Mouse (Mus musculus) R1 (cell line): ENCODE data around the gene Cdkl4.
"Not testable (repeated sequence)": the region's sequence is repeated elsewhere in the genome, so short reads cannot be mapped to it uniquely, and the experiment has no call there.

Experiments used
- DNase-seq: peaks from one replicate; pipeline ENCODE4 v3.0.0-alpha.2; 2018; ENCODE audit warnings: low read depth, low spot score

Cdkl4 gene

DNA sequence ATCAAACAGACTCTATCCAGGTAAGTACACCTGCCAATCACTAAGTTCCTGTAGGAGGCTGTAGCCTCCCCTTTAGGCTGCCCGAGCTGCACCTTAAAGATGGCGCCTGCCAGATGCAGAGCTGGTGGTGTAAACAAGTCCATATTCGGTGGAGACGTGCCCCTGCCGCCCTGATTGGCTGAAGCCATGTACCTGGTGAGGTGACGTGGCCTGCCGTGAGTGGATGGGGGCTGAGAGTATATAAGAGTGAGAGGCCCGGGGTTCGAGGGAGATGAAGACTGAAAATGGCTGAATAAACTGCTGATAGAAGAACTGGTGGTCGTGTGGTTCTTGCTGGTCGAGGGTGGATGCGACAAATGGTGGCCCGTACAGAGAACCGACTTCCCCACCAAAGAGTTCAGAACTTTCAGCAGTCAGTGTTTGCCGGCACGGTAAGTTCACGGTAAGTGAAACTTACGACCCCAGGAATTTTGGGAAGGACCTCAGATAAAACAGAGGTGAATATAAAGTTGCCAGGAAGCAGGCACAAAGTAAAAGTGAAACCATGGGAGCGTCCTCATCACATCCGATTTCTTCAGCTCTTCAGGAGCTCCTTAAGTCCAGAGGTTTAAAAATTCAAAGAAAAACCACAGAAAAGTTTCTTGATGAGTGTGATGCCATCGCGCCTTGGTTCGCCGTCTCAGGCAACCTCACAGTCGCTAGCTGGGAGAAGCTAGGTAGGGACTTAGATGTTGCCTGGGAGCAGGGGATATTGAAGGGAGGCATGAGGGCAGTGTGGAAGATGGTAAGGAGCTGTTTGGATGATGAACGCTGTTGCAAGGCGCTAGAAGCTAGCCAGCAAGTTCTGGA is 13.6 kb downstream of the Cdkl4 start:
- DNase-seq = peak; percentile 68

DNA sequence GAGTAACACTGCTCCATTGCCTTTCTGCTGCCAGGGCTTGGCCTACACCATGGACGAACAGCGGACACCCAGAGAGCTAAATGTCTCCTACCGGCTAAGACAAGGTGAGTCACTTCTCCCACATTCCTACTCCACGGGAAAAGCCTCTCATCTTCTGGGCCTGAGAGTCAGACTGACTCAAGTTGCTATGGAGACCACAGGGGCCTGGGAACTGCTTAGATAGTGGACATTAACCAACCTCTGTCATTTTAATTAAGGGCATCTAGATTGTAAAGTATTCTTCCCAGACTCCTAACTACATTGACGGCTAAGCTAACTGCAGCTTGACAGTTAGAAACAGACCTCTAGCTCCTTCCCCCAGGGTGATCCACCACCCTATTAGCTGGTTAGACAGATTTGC is 14.8 kb downstream of the Cdkl4 start:
- peak; percentile 91 for DNase-seq

DNA sequence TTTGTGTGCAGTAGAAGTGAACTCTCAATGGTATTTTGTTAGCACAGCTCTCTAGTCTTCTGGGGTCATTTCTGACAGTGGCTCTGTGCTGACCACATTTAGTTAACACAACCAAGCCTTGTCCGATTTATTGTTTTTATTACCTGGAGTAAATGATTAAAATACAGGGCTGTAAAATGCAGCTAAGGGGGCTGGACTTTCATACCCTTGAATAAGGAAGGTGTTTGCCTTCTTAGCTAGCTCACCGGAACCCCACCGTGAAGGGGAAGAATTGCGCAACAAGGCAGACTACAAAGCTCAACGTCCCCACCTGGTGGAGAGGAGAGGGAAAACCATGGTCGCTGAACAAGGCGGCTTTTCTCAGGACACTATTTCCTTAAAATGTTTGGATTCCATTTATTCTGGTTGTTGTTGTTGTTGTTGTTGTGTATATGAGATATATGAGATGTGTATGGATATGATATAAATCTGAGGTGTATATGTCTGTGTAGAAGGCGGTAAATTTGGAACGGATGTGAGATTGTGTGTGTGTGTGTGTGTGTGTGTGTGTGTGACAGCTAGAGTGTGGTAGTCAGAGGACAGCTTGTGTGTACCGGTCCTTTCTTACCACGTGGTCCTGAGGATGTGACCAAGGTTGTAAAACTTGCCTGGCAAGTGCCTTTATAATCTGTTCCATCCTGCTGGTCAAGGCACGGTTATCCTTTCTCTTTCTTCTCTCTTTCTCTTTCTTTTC is 16.8 kb downstream of the Cdkl4 start:
- DNase-seq = peak; percentile 85

DNA sequence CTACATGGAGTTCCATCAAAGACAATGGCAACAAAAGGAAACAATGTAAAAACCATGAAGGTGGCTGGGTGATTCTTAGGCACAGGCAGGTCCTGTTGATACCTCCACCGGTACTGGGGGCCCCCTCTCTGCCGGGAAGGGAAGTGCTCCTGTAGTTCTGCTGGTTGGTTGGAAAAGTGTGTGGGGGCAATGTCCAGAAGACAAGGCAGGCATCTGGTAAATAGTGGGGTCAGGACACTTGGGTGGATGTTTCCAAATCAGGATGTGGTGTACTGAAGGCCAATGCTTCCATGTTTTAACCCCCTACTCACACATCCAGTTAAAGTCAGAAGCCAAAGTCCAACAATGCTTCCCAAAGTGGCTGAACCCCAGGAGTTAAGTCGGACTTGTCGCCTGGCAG is 17.9 kb downstream of the Cdkl4 start:
- peak; percentile 63 for DNase-seq

DNA sequence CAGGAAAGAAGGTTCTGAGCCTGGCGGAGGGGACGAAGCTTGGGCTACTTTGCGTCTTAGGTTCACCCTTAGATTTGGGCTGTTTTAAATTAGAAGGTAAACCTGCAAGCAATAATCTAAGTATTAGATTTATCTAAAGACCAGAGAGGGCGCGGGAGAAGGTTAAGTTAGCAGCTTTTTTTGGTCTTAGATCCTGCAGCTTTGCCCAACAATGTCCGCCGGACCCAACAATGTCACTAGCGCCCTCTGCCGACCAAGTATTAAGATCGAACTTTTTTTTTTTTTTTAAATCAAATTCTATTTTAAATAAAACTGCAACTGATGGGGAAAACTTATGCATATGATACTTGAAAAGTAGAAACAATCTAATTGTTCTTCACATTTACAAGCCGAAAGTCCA is 18.6 kb downstream of the Cdkl4 start:
- peak; percentile 69 for DNase-seq

DNA sequence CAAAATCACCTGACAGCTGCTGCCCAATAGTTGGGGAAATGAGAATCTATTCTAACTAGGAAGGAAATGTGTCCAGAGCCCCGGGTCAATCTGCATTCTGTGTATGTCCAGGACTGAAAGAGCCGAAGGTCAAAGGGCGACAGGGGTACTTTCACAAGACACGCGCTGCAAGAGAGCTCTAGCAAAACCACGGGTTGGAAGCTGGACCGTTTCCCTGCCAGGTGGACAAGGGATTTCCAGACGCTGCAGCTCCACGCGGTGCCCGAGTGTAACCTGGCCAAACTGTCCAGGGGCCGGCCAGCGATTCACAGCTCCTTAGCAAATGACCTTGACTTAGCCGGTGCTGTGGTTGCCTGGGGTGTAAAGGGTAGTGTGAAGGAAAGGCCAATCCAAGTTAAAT is 19.0 kb downstream of the Cdkl4 start:
- DNase-seq = no peak

DNA sequence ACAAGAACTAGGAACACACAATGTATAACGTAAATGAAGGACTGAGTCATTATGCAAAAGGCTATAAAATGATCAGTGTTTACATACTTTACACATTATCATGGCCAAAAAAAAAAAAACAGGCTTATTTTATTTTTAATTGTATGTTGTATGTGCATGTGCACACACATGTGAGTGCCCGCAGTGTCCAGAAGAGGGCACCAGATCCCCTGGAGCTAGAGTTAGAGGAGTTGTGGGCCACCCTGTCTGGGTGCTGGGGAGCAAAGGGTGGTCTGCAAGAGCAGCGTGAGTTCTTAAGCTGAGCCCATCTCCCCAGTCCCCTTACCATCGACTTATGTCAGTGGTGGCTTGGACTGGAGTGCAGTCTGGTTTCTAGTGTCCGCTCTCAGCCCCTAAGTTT is 20.2 kb downstream of the Cdkl4 start:
- peak; percentile 50 for DNase-seq

DNA sequence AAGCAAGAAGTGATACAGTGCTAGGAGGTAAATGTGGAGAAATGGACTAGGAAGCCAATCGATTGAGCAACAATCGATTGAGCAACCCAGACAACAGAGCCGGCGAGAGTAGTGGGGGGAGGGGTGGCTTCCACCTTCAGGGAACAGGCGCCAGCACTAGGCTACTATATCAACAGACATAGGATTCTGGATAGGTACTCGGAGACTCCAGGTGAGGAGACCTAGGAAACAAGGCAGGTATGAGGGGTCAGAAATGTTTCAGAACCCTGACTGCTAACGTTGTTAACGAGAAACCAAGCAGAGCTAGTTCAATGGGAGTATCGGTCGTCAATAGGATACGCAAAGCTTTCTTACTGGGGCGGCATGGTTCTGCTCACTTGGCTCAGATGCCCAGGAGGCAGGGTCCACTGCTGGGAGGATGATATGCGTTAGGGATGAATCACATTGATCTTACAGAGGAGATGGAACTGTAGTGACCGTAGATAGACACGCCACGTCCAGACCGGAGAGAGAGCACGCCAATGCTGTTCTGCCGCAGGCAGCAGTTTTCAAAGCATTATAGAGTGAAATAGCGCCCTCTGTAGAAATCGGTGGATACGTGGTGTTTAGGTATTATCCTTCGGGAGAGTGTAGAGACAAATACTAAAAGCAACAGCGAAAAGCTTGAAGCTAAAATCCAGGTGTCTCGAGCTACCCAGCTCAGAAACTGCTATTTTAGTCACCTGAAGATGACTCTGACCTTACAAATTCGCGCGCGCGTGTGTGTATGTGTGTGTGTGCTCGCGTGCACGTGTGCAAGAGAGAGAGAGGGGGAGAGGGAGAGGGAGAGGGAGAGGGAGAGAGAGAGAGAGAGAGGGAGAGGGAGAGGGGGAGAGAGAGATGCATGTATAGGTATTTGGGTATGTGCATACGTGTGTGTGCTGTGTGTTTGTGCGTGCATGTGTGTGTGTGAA is 24.0 kb downstream of the Cdkl4 start:
- peak; percentile 88 for DNase-seq

DNA sequence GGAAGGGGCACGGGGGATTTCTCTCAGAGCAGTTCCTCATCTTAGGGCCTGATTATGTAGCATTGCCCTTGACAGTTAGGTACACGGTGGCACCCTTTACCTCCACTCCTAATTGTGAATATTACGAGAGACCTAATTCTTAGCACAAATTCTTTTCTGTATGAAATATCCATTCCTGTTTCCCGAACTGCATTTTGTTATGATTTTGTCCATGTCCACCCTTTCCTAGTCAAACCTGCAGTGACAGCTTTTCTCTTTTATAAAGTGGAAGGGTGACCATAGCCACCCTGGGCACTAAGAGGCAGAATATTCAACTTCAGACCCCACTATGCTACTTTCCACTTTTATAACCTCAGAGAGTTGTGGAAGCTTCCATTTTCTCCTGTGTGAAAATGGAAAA is 25.0 kb downstream of the Cdkl4 start:
- DNase-seq = no peak

DNA sequence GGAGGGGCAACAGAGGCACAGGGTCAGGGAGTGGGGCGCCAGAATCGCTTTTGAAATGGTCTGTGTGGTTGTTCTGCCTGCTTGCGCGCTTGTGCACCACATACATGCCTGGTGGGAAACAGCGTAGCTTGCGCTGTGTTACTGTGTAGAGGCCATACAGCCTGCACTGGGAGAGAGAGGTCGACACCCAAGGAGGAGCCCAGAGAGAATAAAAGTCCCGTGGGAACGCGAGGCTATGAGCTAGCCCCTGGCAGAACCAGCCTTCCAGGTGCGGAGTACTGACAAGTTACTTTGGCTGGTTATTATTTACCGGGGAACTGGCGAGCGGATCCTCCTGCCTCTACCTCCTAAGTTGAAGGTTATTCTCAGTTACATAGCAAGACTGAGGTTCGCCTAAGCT is 26.6 kb downstream of the Cdkl4 start:
- DNase-seq = no peak

DNA sequence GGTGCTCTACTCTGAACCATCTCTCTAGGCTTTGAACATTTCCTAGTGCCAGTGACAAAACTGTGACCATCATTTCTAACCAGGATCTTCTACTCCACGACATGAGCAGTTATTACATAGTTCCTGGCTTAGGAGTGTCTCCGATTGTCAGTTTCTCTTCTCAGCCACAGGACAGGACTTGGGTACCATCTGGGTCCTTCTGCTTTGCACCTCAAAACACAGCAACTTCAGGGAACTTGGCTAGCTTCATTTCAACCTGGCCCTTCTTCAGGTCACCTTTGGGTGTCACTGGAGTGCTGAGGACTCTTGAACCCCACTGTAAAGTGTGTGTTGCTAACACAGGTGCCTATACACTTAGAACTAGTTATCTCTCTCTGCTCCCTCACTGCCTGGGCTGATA is 30.8 kb downstream of the Cdkl4 start:
- no peak for DNase-seq

DNA sequence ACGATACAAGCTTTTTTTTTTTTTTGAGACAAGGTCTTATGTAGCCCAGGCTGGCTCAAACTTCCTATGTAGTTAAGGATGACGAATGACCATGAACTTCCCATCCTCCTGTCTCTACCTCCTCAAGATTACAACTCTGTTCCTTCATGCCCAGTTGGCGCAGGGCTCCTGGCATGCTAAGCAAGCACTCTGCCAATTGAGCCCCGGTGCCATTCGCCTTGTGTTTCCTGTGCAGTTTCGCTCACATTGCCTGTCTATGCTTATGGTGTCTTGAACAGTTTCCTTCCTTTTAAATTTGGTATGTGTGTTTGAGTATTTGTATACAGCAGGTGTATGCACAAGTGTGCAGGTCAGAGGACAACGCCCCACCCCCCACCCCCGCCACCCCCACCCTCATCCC is 31.4 kb downstream of the Cdkl4 start:
- DNase-seq = no peak

DNA sequence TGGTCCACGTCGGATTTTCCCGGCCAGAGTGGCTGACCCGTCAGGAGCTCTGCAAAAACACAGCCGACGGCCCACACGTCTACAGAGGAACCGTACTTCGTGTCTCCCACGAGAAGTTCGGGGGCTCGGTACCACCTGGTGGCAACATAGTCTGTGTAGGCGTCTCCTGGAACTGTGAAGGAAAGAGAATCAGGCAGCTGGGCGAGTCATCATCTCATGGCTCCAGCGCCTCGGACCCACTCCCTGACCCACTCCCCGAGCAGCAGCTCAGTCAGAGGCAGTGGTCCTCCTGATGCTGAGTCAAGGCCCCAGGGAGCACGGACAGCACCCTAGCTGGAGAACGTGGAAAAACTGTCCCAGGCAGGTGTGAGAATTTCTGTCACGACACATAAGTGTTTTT is 34.0 kb downstream of the Cdkl4 start:
- no peak for DNase-seq

DNA sequence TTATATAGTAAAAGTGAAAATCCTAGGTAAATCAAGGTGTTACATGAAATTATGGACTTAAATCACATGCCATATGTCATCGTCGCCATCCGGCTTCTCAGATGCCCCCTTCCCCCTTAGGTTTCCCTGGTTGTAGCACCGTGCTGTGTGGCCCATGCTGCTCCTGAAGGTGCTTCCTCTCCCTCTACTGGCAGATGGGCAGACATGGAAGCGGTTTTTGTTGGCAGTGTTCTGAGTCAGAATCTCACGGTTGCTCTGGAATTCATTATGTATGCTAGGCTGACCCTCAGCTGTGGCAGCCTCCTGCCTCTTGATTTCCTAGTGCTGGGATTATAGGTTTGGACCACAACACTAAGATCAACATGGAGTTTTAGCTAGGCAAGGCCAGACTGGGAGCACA is 40.5 kb downstream of the Cdkl4 start:
- no peak for DNase-seq

DNA sequence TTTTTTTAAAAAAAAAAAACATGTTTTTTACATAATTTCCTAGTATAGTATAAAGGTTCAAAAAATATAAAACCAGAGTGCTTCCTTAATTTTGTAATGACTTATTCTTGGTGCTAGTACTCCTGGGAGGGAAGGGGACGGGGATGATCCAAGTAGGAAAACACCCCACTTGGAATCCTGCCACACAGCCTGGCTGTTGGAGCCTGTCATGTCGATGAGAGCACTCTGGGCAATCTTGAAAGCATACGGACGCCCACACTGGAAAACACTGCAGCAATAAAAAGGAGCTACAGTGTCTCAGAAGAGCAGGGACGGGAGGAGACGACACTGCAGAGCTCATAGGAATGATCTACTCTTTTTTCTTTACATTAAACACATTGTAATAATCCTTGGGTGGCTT is 42.0 kb downstream of the Cdkl4 start:
- DNase-seq = no peak

DNA sequence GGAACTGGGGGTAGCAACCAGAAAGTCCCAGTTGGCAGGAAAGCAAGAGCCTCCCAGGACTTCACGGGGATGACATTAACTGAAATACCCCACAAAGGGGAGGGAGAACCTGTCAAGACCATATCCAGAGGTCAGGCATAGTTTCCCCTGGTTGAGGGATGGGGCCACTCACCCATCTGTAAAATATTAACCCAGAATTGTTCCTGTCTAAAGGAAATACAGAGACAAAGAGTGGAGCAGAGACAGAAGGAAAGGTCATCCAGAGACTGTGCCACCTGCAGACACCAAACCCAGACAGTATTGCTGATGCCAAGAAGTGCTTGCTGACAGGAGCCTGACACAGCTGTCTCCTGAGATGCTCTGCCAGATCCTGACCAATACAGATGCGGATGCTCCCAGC is 46.3 kb downstream of the Cdkl4 start:
- DNase-seq = not testable (repeated sequence)

DNA sequence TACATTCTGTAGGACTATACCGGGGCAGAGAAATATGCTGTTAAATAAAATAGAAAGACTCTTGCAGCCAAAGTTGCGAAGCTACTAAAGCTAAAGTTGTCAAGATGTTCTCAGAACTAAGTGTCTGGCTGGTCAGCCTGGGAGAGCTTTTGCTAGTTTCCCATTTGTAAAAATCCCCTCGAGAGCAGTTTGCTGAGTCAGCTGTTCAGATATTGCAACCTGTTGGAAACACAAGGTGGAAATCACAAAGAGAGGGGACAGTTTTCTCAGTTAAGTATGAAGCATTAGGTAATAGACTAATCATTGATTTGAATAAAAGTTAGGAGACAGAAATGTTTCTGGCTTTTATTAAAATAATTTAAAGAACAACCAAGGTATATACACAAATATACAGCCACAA is 54.4 kb downstream of the Cdkl4 start:
- DNase-seq = no peak

DNA sequence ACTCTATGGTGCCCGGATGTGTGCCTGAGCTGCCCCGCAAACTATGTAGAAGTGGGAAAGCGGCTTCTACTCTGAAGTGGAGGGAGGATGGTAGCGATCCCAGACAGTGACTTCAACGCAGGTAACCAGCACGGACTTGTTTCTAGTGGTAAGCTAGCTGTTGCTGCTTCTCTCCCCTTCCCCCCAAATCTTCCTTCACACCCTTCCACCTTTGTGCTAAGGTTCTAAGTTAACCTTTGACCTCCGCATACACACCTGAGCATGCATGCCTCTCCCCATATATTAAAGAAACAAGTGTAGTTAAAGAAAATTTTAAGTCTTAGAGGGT is 55.4 kb downstream of the Cdkl4 start:
- DNase-seq = no peak

DNA sequence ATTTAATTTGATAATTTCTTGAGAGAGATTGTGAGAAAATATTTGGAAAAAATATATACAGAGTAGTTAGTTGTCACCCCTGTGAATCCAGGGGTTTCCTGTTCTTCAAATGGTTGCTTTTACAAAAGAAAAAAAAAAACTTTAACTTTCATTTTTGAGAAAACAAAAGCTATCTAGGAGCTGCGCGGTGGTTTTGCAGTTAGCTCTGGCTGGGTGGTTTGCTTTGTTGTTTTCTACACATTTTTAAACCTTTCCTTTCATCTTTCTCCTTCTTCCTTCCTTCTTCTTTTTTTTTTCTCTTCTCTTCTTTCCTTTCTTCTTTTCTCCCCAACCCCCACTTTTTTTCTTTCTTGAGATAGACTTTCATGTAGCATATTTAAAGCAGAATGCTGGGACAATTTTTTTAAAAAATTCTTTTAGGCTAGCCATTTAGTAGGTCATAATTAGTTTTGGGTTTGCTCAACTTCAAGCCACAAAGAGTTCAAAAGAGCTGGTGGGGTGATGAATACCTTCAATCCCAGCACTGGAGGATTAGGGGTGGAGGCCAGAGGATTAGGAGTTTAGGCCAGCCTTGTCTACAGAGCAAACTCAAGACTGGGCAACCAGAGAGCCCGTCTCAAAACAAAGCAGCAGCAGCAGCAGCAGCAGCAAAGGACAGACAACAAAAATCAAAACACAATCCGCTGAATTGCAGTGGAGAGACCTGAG is 55.9 kb downstream of the Cdkl4 start:
- DNase-seq = no peak

DNA sequence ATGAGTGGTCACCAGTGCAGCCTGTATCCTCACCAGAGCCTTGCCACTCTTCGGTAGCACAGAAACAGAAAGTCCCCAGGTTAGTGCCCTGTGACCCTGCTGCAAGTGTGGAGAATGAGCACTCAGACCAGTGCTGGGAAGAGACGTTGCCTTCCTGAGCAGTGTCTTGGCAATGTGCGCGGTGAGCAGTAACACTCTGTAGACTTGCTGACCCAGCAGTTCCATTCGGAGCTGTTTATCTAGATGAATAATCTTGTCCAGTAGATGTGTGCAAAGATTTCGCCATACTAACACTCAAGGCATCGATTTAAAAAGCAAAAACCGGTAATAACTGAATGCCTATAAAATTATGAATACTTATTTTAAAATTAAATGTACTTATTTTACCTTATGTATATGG is 57.1 kb downstream of the Cdkl4 start:
- DNase-seq = no peak

DNA sequence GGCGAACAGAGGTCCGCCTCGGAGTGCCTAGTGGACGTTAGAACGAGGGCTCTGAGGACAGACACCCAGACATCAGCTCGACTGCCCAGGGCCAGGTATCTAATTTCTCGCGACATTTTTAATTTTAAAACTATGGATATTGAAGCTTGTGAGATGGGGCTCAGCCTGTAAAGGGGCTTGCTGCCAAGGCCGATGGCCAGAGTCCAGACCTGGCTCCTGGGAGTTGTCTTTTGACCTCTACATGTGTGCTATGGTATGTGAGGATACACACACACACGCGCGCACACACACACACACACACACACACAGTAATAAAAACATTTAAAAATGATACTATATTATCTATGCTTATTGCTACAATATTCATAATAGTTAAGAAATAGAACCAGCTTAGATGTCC is 58.8 kb downstream of the Cdkl4 start:
- DNase-seq = no peak

DNA sequence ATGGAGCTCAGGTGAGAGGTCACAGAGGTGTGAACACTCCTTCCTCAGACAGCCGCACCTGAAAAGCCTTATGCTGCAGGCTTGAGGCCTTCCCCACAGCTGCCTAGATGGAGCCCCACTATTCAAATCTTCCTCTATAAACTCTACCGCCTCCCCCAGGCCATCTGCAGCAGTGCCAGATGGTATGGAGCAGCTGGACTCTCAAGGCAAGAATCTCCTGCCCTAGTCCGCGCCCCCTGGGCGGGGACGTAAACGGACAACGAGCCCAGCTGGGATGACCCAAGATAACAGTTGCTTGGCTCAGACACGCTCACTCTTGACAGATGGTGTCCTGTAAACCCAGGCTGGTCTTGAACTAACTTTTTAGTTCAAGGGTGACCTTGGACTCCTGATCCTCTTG is 60.4 kb downstream of the Cdkl4 start:
- peak; percentile 42 for DNase-seq
